Mouse (Mus musculus) stomach, postnatal 0 days (tissue): ENCODE data around the gene Mark3.

Experiments
- CTCF ChIP-seq: IDR thresholded peaks from 2 replicates; pipeline ENCODE4 v1.5.1; 2016; ENCODE audit warnings: antibody characterized with exemption, low read depth, mild to moderate bottlenecking, moderate library complexity
- EP300 ChIP-seq: optimal IDR thresholded peaks from 2 replicates; pipeline ENCODE3; 2016; ENCODE audit warnings: antibody characterized with exemption

GRCm38 (mm10) chr12:111705186-111705973 is 131.1 kb downstream of the Mark3 start:
- TF ChIP-seq CTCF (no peak), EP300 (no peak)
